Mouse (Mus musculus) lung, postnatal 10 days (tissue): ENCODE measurements around the gene Sox6.

Experiments
- DNase-seq: peaks from one replicate; pipeline ENCODE4 v3.0.0; 2021

Gene Sox6

DNA sequence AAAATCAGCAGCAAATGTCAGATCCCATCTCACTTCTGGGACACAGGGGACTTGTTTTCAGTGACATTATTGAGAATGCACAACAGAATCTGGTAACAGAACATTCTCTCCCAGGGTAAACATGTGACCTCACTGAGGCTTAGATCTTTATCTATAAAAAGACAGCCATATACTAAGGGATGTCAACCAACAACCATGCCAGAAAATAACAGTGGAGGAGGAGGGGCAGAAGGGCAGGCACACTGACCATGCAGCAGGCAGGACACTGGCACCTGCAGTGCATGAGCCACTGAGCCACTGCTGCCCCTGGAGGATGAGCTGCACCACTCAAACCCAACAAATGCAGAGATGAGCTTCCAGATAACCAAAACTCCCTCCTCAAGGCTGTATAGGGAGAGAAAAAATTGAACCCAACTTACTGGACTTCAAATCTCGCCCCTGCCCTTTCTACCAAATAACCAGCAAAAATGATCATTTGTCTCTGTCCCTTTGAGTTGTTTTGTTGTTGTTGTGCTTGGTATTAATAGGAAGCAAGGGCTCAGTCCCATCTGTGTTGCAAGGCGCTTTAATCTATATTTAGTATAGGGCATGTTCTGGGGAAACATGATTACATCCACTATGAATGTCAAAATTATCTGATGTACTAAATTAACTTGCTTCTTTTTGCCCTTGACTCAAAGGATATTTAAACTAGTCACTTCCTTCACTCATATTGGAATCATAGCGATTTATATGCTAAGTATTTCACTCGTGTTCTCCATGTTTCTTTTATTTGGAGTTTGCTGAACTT, 492.8 kb downstream of the Sox6 start:
- DNase-seq = no peak

DNA sequence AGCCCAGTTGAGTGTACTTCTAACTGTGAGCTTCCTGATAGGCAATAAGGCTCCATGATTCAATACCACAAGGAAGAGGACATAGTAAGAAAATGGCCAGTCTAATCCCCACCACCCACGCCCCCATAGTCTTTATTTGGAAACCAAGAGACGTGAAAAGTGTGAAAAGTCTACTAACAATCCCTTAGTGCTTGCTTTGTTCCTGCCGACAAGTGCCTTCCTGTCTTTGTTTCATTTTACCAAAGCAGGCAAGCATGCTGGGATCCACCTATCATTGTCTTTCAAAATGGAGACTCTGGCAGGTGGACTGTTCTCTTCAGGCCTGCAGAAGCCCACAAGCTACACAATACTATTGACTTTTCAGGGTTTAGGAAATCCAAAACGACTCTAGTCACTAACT, 495.0 kb downstream of the Sox6 start:
- no peak for DNase-seq

DNA sequence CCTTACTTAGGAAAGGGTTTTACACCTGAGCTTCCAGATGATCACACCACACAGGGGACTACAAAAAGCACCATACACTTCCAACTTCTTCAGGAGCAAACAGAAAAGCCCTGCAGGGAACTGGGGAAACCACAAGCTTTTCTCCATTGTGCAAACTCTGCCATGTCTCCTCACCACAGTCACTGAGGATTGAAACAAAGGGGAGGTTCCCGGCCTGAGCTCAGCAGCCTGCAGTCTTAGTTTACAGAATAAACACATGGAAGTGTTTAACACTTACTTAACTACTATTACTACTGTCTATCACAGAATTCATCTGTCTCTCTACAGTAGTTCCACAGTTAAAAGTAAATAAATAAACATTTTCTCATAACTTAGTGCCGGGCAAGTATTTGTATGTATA, 498.3 kb downstream of the Sox6 start:
- no peak for DNase-seq

DNA sequence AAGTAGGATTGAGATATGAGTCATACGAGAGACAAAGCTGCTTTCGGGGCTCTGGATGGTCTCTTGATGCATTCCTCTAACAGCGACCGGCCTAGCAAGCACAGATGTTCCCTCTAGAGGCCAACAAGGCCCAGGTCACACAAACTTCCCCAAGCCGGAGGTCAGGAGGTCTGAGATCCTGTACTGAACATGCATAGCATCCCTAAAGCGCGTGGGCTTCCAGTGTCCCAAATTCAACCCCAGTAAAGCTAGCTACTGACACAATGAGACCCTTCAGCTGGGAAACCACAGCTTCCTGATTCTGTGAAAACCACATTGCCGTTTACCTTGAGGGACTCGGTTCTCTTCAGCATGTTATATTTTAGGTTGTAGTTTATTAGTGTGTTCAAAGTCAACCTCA, 499.6 kb downstream of the Sox6 start:
- no peak for DNase-seq

DNA sequence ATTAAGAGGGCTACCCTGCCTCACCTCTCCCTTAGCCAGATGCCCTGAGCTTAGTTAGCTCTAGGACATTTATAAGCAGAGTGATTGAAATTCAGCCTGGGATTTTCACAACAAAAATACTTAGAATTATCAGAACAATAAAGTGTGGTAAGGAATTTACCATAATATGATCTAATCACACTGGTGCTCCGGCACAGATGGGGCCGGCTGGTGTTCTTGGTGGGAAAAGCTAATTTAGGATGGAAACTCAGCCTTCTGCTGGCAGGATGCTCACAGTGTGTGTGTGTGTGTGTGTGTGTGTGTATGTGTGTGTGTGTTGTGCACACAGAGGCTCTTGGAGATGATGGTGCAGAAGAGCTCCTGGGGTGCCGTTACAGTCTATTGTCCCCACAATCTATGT, 501.0 kb downstream of the Sox6 start:
- no peak for DNase-seq

DNA sequence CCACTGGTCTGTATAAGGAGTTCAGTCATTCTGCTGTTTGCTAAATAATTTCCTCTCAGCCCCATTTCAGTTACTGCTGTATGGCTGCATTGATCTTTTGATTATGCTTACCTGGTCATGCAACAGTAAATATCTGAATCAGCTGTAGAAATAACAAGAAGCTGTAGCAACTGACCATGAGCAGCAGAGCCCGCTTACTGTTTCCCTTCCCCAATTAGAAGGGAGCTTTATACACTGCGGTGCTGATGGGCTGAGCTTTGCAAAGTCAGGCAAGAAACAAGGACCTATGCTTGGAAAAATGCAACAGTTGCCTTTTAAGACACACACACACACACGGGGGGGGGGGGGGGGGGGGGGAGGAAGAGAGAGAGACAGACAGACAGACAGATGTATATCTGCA, 502.1 kb downstream of the Sox6 start:
- DNase-seq = no peak

DNA sequence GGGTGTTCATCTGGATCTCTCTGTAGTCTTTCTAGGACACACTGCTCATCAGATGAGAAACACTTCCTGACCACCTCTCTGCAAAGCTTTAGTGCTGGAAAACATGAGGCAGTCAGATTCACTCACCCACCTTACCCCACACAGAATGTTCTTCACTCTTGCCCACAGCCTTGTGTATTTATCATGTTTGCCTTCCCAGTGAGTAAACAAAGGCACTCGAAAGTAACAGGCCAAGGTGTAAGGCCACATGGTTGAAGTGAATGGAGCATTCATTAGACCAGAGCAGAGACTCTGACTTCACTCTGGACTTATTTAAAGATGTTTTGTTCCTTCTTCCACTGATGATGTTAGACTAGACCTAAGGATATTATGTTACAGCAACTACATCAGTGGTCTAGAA, 506.7 kb downstream of the Sox6 start:
- no peak for DNase-seq

DNA sequence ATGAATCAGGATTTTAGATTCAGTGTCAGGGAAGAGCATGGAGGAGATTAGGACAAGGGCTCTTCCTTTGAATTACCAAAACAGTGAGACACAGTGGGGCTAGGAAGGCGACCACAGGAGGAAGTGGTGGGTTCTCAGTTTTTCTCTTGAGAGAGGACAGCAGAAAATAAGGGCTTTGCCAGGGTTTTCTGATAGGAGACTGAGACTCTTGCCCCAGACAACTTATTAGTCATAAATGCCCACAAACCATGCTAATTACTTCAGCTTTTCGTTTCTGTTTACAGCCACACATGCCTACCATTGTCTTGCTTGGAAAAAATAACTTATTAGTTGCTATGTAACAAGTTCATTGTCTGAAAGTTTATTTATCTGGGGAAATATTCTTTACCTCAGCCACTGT, 507.4 kb downstream of the Sox6 start:
- DNase-seq = no peak

DNA sequence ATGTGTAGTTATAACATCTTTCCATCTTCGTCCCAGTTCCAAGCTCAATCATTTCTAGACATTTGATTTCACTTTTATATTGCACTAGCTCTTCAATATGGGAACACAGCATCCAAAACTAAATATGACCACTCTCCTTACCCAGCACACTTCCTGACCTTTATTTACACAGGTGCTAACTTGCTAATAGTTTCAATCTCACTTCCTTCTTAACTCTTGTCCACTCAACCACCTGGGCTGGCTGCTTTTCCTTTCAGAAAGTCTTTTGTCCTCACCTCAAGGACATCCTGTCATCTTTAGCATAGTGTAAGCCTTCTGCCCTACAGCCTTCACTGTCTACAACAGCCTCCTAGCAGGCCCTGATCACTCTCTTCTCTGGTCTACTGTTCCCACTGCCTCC, 520.9 kb downstream of the Sox6 start:
- DNase-seq = no peak

DNA sequence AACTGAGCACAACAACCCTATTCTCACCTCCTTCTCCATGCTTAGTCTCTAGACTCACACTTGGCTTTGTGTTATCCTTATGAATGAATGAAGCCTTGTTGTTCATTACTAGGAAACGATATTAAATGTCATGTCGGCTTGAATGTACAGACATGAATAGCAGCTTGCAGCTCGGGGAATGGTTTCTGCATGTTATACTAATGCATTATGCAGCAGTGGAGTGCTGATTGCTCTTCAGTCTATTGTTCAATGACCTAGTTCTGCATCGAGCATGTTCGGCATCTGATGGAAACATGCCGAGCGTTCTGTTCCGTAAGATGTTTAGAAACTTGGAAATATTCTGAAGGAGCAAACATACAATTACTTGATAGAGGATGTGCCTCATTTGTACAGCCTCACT, 524.9 kb downstream of the Sox6 start:
- DNase-seq = no peak

DNA sequence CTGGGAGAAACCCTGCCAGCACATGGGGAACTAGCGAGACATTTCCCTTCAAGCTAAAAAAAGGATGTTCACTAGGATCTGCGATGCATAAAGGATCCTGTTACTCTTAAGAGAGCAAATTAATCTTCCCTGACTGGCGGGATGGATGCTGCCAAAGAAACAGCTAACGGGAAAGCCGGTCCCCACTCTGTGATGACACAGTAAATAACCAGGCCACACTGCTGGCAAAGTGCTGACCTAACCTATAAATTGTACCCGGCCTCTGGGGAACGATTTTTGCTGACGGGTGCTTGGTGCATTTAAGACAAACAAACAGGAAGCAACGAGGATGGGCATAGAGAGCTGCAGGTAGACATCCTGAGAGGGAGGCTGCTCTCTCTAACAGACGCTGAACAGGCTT, 526.8 kb downstream of the Sox6 start:
- no peak for DNase-seq

DNA sequence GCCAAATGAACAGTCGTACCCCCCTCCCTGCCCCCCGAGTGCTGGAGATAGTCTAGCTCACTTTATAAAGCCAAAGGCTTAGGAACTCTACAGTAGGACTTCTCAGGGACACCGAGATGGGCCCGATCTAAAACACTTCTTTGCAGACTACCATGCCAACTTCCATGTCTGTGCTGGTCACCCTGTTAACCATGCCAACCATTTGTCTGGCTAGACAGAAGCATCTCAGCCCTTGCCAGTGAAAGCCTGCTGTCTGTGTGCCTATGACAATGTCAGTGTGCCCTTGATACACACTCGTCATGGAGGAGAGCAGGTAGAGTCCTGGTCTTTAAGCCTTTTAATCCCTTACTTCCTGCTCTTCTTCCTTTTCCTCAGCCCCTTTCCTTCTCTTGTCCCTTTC, 527.5 kb downstream of the Sox6 start:
- DNase-seq = no peak

DNA sequence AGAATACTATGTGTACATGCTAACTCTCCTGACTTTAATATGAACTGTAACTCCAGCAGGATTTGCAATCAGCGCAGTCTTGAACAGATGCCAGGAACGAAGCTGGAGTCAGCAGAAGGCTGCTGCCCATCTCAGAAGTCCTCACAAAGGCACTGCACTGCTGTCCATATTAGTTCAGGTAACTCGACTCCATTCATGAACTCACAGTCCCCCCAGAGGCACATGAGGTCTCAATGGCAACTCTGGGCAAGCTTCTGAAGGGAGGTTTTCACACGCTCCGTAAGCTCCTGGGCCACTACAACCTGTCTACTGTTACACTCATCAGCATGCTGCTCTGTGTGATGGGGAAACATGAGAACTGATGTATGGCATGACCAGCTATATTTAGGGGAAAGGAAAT, 528.6 kb downstream of the Sox6 start:
- DNase-seq = no peak

DNA sequence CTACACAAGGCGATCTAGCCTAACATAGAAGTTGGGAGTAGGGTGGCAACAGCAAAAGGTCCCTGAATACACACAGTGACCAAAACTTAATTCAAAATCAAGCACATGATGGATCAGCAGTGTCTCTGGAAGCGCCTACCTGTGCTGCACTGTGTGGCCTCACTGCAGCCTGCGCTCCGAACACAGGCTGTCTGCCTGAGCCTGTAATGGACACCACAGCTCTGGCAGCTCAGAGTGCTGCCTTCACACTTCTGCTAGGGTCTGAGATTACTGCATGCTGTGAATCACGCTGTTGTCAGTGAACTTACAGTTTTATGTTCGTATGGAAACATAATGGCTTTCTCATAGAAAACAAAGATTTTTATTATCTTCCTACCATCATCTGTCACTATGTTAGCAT, 532.2 kb downstream of the Sox6 start:
- no peak for DNase-seq

DNA sequence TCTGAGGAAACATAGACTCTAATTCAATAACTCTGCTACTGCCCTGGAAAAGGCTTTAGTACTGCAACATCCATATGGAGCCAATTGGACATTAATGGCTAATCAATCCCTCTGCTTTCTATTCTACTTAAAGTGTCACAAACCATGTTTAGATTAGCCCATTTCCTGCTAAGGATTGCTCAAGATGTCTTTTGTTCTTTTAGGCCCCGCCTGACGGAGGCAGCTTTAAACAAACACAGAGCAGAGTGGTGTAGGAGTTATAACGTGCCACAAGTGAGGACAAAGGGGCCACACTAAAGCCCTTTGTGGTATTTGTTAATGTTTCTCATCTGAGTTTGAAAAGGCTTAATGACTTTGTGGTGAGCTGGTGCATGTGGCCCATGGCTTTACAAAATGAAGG, 537.1 kb downstream of the Sox6 start:
- DNase-seq = peak; percentile 49

DNA sequence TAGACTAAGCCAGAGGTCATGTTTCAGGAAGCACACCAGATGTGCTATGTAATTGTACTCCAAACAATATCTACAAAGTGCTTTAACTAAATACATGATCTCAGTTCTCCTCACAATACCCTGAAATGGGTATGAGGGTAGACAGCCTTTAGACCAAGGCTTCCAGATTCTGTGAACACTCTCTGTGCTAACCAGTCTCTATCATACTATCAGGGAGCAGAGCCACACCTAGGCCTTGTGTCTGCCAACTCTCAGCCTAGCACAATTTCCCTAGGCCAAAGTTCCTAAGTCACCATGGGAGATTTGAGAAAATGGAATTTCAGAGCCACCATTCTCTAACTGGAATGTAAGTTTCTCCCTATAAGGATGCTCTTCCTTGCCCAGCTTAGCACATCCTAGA, 537.8 kb downstream of the Sox6 start:
- DNase-seq = no peak

DNA sequence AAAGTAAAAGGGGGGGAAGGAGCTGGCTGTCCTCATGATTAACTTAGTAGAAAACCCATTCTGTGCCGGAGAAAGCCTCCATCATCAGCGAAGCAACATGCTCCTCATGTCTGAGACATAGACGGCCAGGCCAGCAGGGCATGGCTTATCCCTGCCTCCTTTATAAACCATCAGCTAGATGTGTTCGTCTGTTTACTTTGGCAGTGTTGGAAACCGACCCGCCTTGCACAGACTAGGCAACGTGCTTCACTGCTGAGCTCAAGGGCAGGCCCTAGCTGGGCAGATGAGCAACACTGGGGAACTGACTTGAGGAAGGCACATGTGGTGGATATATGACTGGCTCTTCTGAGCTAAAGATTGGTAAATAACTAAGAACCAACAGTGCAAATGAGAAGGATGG, 538.4 kb downstream of the Sox6 start:
- DNase-seq = peak; percentile 50

DNA sequence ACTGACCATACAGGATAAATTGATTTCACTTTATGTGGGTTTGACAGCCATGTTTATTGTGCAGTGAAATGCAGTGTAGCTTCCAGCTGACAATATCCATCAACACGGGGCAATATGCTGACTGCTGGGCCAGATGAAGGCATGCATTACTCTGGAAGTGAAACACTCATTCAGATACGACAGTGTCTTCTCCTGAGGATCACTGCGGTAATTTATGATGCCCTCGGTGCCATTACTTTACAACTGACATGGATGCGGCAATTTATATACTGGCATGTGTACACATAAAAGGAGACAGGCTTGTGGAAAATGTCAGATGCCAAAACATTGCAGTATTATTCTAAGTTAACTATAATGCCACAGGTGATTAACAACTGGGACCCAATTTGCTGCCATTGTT, 546.9 kb downstream of the Sox6 start:
- no peak for DNase-seq

DNA sequence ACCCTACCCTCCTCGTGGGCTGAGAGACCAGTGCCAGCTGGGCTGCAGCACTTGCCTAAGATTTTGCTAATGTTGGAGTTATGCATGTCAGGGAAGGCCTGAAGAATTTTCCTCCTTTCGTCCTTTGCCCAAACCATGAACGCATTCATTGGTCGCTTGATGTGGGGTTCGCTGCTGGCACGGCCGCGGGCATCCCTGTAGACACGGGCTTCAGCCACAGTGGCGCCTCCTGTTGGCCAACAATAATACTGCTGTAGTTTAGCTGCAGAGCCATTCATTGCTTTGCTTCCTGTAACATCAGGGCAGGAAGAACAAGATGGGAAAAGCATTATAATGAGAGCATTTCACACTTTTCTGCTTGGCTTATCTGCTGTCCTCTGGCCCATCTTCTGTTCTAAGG, 549.0 kb downstream of the Sox6 start:
- no peak for DNase-seq

DNA sequence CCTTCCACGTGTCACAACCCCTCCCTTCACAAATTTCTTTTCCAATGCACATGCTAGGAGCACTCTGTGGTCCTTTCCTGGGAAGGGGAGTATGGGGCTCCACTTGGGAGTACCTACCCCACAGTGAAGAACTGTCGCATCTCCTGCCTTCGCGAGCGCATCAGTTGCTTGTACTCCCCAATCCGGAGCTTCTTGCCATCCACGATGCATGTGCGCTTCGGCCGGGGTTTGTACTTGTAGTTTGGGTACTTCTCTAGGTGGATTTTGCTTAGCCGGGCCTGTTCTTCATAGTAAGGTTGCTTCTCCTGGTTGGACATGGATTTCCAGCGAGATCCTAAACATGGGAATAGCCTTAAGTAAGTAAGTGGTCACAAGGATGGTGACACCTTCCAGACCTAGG, 552.2 kb downstream of the Sox6 start:
- DNase-seq = no peak

DNA sequence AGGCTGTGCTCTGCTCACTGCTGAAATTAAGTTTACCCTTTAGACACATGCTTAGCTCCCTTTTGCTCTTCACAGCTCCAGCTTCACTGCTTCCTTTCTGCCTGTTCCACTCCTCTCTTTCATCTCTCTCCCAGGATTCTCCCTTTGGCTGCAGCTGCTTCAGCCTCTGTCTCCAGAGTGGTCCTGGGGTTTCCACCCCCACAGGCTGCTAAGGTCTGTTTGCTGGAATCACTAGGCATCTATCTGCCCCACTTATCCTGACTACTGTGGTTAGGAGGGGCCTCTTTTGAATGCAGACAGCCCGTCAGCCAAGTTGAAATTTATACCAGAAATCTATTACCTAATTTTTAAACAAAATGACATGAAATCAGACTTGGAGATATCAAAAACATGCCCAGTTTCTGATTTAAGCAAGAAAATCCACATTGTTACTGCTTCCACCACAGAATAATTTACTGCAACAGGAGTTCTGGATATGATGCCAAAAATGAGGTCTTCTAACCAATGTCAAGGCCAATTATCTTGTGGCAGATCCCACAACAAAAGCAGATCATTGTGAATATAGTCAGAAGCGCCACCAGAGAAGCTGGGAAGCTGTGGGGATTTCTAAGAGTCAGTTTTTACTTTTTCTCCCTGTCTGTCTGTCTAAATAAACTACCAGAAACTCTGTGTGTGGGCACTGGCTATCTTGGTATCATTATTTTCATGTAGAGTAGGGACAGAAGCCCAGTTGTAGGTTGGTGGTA, 552.8 kb downstream of the Sox6 start:
- no peak for DNase-seq

DNA sequence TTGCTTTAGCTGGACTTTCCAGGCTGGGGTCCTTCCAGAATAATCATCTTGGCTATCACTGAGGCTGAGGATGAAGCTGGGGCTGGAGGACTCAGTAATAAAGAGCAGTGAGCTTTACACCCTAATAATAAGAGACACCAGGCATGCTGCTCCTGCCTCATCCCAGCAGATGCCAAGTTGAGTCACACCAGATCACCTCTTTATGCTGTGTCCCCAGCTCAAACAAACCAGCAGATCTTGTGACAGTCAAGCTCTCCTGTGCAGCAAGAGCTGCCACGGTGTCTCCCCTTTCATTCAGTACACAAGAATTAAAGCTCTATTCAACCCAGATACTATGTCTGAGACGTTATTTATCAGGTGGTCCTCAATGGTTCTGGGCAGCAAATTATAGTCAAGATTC, 560.8 kb downstream of the Sox6 start:
- no peak for DNase-seq

DNA sequence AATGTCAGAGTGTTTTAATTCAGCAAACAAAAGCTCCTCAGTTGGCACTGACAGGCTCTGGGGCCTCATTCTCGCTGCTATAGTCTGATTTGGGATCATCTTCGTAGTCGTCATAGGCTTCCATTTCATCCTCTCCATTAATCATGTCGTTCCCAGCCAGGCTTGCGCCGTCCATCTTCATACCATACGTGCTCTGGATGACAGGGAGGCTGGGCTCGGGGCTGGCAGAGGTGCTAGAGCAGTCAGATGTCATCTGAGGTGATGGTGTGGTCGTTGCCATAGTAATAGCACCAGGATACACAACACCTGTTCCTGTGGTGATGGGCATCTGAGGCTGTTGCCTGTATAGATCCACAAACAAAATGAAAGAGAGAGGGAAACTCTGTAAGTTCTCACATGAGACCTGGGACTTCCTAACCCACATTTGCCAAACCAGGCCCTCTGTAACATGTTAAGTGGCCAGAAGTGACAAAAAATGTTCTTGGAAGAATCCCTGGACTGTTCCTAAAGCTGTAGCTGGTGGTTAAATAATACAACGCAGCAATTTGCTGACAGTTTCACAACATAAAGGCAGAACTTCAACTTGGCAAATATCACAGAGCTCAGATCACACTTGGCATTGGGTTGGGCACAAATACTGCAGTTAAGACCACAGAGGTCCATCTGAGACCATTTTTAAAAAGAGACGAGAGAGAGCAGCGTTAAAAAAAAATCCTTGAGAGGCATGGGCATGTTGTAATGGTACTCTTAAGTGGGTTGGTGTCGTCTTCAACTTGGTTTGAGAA, 561.5 kb downstream of the Sox6 start:
- no peak for DNase-seq

DNA sequence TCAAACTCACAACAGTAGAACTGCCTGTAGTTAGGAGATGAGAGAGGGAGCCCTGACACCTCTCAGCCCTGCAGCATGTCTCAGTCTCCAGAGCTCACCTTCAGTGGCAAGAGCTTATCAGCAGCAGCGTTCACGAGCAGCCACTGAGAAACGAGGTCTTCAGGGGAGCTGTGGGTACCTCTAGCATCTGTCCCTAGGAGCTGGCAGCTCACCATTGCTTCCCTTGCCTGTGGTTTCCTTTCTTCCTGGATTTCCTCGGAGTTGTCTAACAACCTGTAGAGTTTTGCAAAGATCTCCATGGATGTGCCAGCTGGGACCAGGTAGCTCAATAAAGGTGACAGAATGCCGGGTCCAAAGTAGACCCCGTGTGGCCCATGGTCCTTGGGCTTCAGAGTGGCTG, 563.4 kb downstream of the Sox6 start:
- no peak for DNase-seq
